Mouse (Mus musculus) neural tube, embryonic 11.5 days (tissue): ENCODE data around the gene Srgap1. TPM values are rescaled to one million over a fixed set of nuclear protein-coding genes. Genes with fewer than 3 reads are reported as not detected.
"Not testable (repeated sequence)": the region's sequence is repeated elsewhere in the genome, so short reads cannot be mapped to it uniquely, and the experiment has no call there.

ENCODE experiments used
- ATAC-seq: fragments of 200-750 bp; cut with Nextera tagmentation; 2 replicates; pipeline ENCODE4 v1.8.0; 2017; ENCODE audit warnings: moderate number of reproducible peaks, mild to moderate bottlenecking, moderate TSS enrichment, moderate library complexity; ENCODE audit not compliant: insufficient read depth, low FRiP score, low TSS enrichment
- DNase-seq: peaks from one replicate; pipeline ENCODE4 v3.0.0-alpha.2; 2015; ENCODE audit warnings: low spot score
- H3K27ac ChIP-seq: fragments of 300-500 bp; sonication (generic); 2 replicates; pipeline ENCODE4 v1.5.1; 2014; ENCODE audit warnings: low read depth, mild to moderate bottlenecking, low read length
- H3K27me3 ChIP-seq: fragments of 300-500 bp; sonication (generic); 2 replicates; pipeline ENCODE4 v1.6.1; 2014; ENCODE audit warnings: mild to moderate bottlenecking, low read length, mixed read lengths; ENCODE audit not compliant: control insufficient read depth, insufficient read depth
- H3K36me3 ChIP-seq: fragments of 300-500 bp; sonication (generic); 2 replicates; pipeline ENCODE4 v1.6.1; 2014; ENCODE audit warnings: mild to moderate bottlenecking, low read length, moderate library complexity, mixed read lengths; ENCODE audit not compliant: control insufficient read depth, insufficient read depth
- H3K4me1 ChIP-seq: fragments of 300-500 bp; sonication (generic); 2 replicates; pipeline ENCODE4 v1.6.1; 2014; ENCODE audit warnings: low read length, mixed read lengths; ENCODE audit not compliant: control insufficient read depth, insufficient read depth
- H3K4me2 ChIP-seq: fragments of 300-500 bp; sonication (generic); 2 replicates; pipeline ENCODE4 v1.6.1; 2014; ENCODE audit warnings: low read depth, mild to moderate bottlenecking, moderate library complexity
- H3K4me3 ChIP-seq: fragments of 300-500 bp; sonication (generic); 2 replicates; pipeline ENCODE4 v1.5.1; 2014; ENCODE audit warnings: low read depth, low read length
- H3K9ac ChIP-seq: fragments of 300-500 bp; sonication (generic); 2 replicates; pipeline ENCODE4 v1.6.1; 2014; ENCODE audit warnings: mild to moderate bottlenecking, low read length
- H3K9me3 ChIP-seq: fragments of 300-500 bp; sonication (generic); 2 replicates; pipeline ENCODE4 v1.6.1; 2016; ENCODE audit warnings: low read length; ENCODE audit not compliant: control insufficient read depth
- WGBS: fragments of 180-500 bp; shearing (Covaris S2); extraction: QIAGEN DNeasy Blood & Tissue Kit; methylation state at CpG from one replicate; pipeline ENCODE4 v1.1.7; 2014; 5-methylcytosine and 5-hydroxymethylcytosine counted together
- polyA plus RNA-seq: library from polyadenylated mRNA; unstranded; fragments of >200 nt; fragmentation: Nextera tagmentation; extraction: Ambion mirVana; gene quantifications from 2 replicates; pipeline ENCODE4 v1.2.1, GENCODE M21; 2014

The Srgap1 gene
- polyA plus RNA-seq, 1 experiment from 2014 or later, result 11.0 TPM

- H3K27ac ChIP-seq, result no peak overlapping the region
- H3K27me3 ChIP-seq, result no peaks in the 10 kb centered on the region
- peaks cover 10% of the 10 kb centered on the region for H3K36me3 ChIP-seq
- 51% methylated on average over 14 of the region's 14 CpGs for WGBS
- no peaks in the 10 kb centered on the region for H3K9me3 ChIP-seq
- no peaks in the 10 kb centered on the region for H3K4me1 ChIP-seq
- no peak overlapping the region for H3K4me3 ChIP-seq
- ATAC-seq (no peak), DNase-seq (no peak)
- no peak overlapping the region for H3K4me2 ChIP-seq
- no peak overlapping the region for H3K9ac ChIP-seq
These were observed 266.0 kb downstream of the Srgap1 start for GRCm38 (mm10) chr10:121781159-121781558.

GRCm38 (mm10) chr10:121775990-121776389 lies 271.1 kb downstream of the Srgap1 start:
- Histone ChIP-seq H3K9me3 (no peaks in the 10 kb centered on the region), H3K27me3 (no peaks in the 10 kb centered on the region), H3K4me2 (no peak overlapping the region), H3K36me3 (no peaks in the 10 kb centered on the region), H3K4me1 (no peaks in the 10 kb centered on the region), H3K9ac (no peak overlapping the region), H3K4me3 (no peak overlapping the region), H3K27ac (no peak overlapping the region)
- WGBS, result 73% methylated on average over 3 of the region's 3 CpGs
- DNase-seq, result no peak
- no peak for ATAC-seq

GRCm38 (mm10) chr10:121773813-121774212 lies 273.3 kb downstream of the Srgap1 start:
- Histone ChIP-seq H3K27ac (no peak overlapping the region), H3K36me3 (no peaks in the 10 kb centered on the region), H3K4me3 (no peak overlapping the region), H3K9ac (no peak overlapping the region), H3K4me1 (no peaks in the 10 kb centered on the region), H3K9me3 (no peaks in the 10 kb centered on the region), H3K4me2 (no peak overlapping the region), H3K27me3 (no peaks in the 10 kb centered on the region)
- DNase-seq (no peak), ATAC-seq (no peak)
- 80% methylated on average over 4 of the region's 4 CpGs for WGBS

DNA sequence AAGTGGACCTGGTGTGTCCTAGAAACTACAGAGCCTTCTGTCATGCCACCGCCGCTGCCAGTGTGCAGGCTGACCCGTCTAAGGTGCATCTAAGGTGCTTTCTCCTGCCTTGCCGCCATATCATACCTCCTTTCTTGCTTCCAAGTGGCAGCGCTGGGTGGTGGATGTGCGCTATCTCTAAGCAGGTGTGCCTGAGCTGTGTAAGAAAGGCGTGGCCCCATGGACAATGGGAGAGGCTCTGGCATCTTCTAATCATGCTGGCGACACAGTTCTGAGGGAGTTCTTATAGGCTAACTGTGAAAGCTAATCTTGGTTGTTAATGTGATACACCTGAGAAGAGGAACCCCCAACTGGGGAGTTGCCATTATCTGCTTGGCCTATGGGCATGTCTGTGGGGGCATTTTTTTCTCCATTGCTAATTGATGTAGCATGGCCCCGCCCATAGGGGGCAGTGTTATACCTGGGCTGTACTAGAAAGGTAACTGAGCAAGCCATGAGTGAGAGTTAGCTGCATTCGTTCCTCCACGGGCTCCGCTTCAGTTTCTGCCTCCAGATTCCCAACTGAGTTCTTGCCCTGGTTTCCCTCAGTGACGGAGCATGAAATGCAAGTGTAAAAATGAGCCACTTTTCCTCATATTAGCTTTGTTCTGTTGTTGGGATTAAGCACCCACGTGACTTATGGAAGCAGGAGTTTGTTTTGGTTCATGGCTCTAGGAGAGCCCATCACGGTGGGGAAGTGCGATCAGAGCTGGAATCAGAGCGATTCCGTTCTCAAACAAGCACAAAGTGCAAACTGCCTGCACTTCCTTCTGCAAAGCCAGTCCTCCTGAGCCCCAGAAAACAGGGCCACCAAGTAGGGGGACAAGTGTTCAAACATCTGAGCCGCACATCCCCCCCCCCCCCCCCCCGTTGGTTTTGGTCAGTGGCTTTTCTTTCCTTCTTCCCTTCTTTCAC lies 276.2 kb downstream of the Srgap1 start:
- Histone ChIP-seq H3K9me3 (no peaks in the 10 kb centered on the region), H3K9ac (no peak overlapping the region), H3K27me3 (no peaks in the 10 kb centered on the region), H3K4me1 (no peaks in the 10 kb centered on the region), H3K27ac (no peak overlapping the region), H3K4me3 (no peak overlapping the region), H3K36me3 (no peaks in the 10 kb centered on the region), H3K4me2 (no peak overlapping the region)
- ATAC-seq (peak; percentile 53; the same call in 1 of the 2 replicates), DNase-seq (no peak)
- WGBS, result 58% methylated on average over 20 of the region's 20 CpGs

- ATAC-seq (no peak), DNase-seq (no peak)
- Histone ChIP-seq H3K9ac (no peak overlapping the region), H3K4me1 (no peaks in the 10 kb centered on the region), H3K27ac (no peak overlapping the region), H3K4me3 (no peak overlapping the region), H3K36me3 (no peaks in the 10 kb centered on the region), H3K27me3 (no peaks in the 10 kb centered on the region), H3K4me2 (no peak overlapping the region), H3K9me3 (no peaks in the 10 kb centered on the region)
- WGBS, result 92% methylated on average over 5 of the region's 5 CpGs
These were observed 277.4 kb downstream of the Srgap1 start for GRCm38 (mm10) chr10:121769711-121770110.

DNA sequence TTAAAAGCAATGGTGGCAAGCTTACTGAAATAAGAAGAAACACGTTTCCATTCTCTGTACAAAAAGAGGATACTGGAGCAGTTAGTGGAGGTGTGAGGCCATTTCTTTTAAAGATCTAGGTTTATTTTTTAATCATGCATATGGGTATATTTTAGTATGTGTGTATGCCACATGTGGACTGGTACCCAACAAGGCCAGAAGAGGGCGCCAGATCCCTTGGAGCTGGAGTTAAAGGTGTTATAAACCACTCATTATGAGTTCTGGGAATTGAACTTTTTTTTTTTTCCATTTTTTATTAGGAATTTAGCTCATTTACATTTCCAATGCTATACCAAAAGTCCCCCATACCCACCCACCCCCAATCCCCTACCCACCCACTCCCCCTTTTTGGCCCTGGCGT lies 279.8 kb downstream of the Srgap1 start:
- ATAC-seq, H3K4me1 ChIP-seq, H3K36me3 ChIP-seq, H3K4me3 ChIP-seq, H3K27ac ChIP-seq, DNase-seq, H3K27me3 ChIP-seq, H3K9ac ChIP-seq, H3K4me2 ChIP-seq, H3K9me3 ChIP-seq: not testable (repeated sequence)
- 76% methylated on average over 3 of the region's 3 CpGs for WGBS

DNA sequence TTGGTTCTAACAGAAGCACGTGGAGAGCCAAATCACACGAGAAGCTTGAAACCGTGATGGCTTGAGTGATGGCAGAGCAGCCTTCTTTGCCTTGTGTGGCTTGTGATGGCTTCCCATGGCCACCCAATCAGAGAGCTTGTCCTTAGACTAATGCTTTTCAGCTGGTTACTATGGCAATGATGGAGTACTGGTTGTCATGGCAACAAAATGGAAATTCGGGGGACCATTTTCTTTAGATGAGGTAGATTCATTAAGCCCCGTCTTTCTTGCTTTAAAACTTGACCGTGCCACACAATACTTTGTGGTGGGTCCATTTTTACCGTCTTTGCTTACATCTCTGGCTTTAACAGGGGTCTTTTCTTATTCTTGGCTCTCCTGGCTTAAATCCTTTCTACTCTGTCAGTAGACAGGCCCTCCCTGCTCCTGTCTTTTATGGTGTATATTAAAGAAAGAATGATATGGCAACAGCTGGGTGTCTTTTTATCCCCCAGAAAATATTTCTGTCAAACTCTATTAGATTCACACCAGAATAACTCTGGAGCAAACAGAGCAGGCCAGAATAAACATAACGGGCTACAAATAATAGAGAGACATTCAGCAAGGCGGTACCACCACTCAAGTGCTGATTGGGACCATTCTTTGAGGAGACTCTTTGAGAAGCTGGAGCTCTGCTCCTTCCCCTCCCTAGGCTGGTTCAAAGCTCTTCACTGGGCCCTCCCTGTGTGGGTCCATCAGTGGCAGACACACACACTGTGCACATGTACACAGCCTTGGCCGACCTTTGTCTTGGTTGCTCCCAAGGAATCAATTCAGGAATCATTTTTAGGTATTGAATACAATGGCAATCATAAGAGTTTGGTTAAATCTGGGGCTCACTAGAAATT lies 281.7 kb downstream of the Srgap1 start:
- ATAC-seq (peak; percentile 92), DNase-seq (peak; percentile 59)
- Histone ChIP-seq H3K4me2 (no peak overlapping the region), H3K4me1 (no peaks in the 10 kb centered on the region), H3K4me3 (no peak overlapping the region), H3K9ac (no peak overlapping the region), H3K9me3 (no peaks in the 10 kb centered on the region), H3K27ac (no peak overlapping the region), H3K27me3 (no peaks in the 10 kb centered on the region), H3K36me3 (no peaks in the 10 kb centered on the region)
- WGBS, result 62% methylated on average over 10 of the region's 10 CpGs

DNA sequence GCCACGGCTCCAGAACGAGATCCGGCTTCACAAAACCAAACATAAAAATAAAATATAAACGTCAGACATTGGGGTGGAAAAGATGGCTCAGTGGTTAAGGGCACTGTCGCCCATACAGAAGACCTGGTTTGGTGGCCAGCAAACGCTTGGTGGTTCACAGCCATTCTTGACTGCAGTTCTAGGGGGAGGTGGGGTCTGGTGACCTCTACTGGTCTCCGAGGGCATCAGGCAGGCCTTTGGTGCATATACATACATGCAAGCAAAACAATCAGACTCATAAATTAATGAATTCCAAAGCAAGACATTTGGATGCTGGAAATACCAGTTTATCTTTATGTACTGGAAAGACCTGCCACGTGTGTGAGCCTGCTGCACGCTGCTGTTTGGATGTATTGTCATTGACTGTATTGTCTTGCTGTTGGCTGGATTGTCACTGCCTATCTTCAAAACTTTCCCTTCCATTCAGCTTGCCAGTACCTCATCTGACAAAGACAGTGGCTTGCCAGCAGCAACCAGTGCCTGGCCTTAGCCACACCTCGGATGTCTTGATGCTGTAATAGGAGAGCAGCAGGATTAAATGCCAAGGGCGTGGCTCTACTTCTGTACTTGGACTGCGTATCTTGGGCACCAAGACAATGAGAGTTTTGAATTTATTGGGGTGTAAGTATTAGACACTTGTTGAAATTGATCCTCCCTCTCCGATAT lies 282.5 kb downstream of the Srgap1 start:
- H3K36me3 ChIP-seq, result no peaks in the 10 kb centered on the region
- H3K4me2 ChIP-seq, result no peak overlapping the region
- WGBS, result 86% methylated on average over 13 of the region's 13 CpGs
- no peaks in the 10 kb centered on the region for H3K27me3 ChIP-seq
- no peak for DNase-seq
- H3K4me3 ChIP-seq, result no peak overlapping the region
- H3K27ac ChIP-seq, result no peak overlapping the region
- no peak overlapping the region for H3K9ac ChIP-seq
- no peaks in the 10 kb centered on the region for H3K9me3 ChIP-seq
- H3K4me1 ChIP-seq, result no peaks in the 10 kb centered on the region
- peak; percentile 28; the same call in 1 of the 2 replicates for ATAC-seq
